Mouse (Mus musculus) hindbrain, embryonic 15.5 days (tissue): ENCODE measurements around the gene Prkag1. TPM values are rescaled to one million over a fixed set of nuclear protein-coding genes. Genes with fewer than 3 reads are reported as not detected.

Experiments used
- ATAC-seq: fragments of 200-750 bp; cut with Nextera tagmentation; 2 replicates; pipeline ENCODE4 v1.8.0; 2017; ENCODE audit warnings: low read depth, moderate number of reproducible peaks, moderate TSS enrichment; ENCODE audit not compliant: low FRiP score
- H3K27ac ChIP-seq: fragments of 300-500 bp; sonication (generic); replicated peaks from 2 replicates; pipeline ENCODE4 v1.5.1; 2015; ENCODE audit warnings: mild to moderate bottlenecking, inconsistent platforms
- H3K27me3 ChIP-seq: fragments of 300-500 bp; sonication (generic); 2 replicates; pipeline ENCODE4 v1.6.1; 2015; ENCODE audit warnings: control low read depth, inconsistent platforms
- H3K36me3 ChIP-seq: fragments of 300-500 bp; sonication (generic); 2 replicates; pipeline ENCODE4 v1.6.1; 2015; ENCODE audit warnings: control low read depth, inconsistent platforms
- H3K4me1 ChIP-seq: fragments of 300-500 bp; sonication (generic); replicated peaks from 2 replicates; pipeline ENCODE4 v1.6.1; 2015; ENCODE audit warnings: control low read depth, inconsistent platforms
- H3K4me2 ChIP-seq: fragments of 300-500 bp; sonication (generic); 2 replicates; pipeline ENCODE4 v1.6.1; 2015; ENCODE audit warnings: moderate library complexity, mild to moderate bottlenecking, inconsistent platforms
- H3K4me3 ChIP-seq: fragments of 300-500 bp; sonication (generic); 2 replicates; pipeline ENCODE4 v1.5.1; 2015; ENCODE audit warnings: mild to moderate bottlenecking, inconsistent platforms
- H3K9ac ChIP-seq: fragments of 300-500 bp; sonication (generic); 2 replicates; pipeline ENCODE4 v1.6.1; 2015; ENCODE audit warnings: inconsistent platforms
- H3K9me3 ChIP-seq: fragments of 300-500 bp; sonication (generic); 2 replicates; pipeline ENCODE4 v1.6.1; 2016; ENCODE audit warnings: control low read depth, inconsistent platforms
- WGBS: fragments of 180-500 bp; shearing (Covaris S2); methylation state at CpG from one replicate; pipeline ENCODE4 v1.1.7; 2015; 5-methylcytosine and 5-hydroxymethylcytosine counted together
- polyA plus RNA-seq: library from polyadenylated mRNA; unstranded; fragments of >200 nt; fragmentation: Nextera tagmentation; extraction: Ambion mirVana; gene quantifications from 2 replicates; pipeline ENCODE4 v1.2.1, GENCODE M21; 2015

Prkag1 gene
- 73.4 and 75.3 TPM in 2 replicates for polyA plus RNA-seq

- Histone ChIP-seq H3K27me3 (no peaks in the 10 kb centered on the region), H3K27ac (peak within 1 kb of the TSS; percentile 89), H3K4me2 (peak within 1 kb of the TSS; percentile 63), H3K4me1 (peaks cover 11% of the 10 kb centered on the region), H3K36me3 (peaks cover 32% of the 10 kb centered on the region), H3K9me3 (no peaks in the 10 kb centered on the region), H3K9ac (peak within 1 kb of the TSS; percentile 61), H3K4me3 (peak within 1 kb of the TSS; percentile 75)
- peak; percentile 97 for ATAC-seq
- under 1% methylated on average over 64 of the region's 66 CpGs for WGBS
These were observed at the start of gene Prkag1 for GRCm38 (mm10) chr15:98830736-98831683. TSS of gene Prkag1 (minus strand) at chr15:98831521.

DNA sequence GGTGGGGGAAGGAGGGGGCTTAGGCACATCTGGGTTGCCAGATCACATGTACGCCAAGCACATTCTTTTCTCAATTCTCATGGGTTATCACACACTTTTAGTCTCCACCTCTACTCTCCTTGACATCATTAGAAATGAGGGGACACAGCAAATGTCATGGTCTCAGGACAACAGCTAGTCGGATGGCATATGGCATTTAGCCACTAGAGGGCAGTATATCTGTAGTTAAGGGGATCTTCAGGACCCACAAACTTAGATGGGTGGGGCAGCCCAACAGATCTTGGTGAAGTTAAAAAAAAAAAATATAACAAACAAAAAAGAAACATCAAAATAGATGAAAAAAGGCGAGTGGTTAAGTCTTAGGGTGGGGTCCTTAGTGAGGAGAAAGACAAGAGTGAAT lies 46.0 kb upstream of the Prkag1 start:
- Histone ChIP-seq H3K9me3 (no peaks in the 10 kb centered on the region), H3K36me3 (peaks cover 4% of the 10 kb centered on the region; the same call in 1 of the 2 replicates), H3K4me2 (no peak overlapping the region), H3K4me1 (peaks cover 31% of the 10 kb centered on the region), H3K27ac (no peak overlapping the region), H3K27me3 (no peaks in the 10 kb centered on the region), H3K4me3 (no peak overlapping the region), H3K9ac (no peak overlapping the region)
- 14% methylated on average over 3 of the region's 3 CpGs for WGBS
- no peak for ATAC-seq

- peak overlapping the region; percentile 75 for H3K9ac ChIP-seq
- peak; percentile 85 for ATAC-seq
- WGBS, result 2% methylated on average over 41 of the region's 51 CpGs
- no peaks in the 10 kb centered on the region for H3K27me3 ChIP-seq
- H3K4me1 ChIP-seq, result peaks cover 41% of the 10 kb centered on the region
- peak overlapping the region; percentile 95 for H3K4me2 ChIP-seq
- H3K4me3 ChIP-seq, result peak overlapping the region; percentile 92
- peak overlapping the region; percentile 100 for H3K27ac ChIP-seq
- no peaks in the 10 kb centered on the region for H3K36me3 ChIP-seq
- H3K9me3 ChIP-seq, result no peaks in the 10 kb centered on the region
These were observed 40.9 kb upstream of the Prkag1 start for GRCm38 (mm10) chr15:98871916-98872888.

GRCm38 (mm10) chr15:98871070-98871915 lies 40.0 kb upstream of the Prkag1 start, which contains the start of gene Kmt2d:
TSS of gene Kmt2d (minus strand) at chr15:98871204.
- Histone ChIP-seq H3K27me3 (no peaks in the 10 kb centered on the region), H3K4me2 (peak within 1 kb of the TSS; percentile 95), H3K9ac (peak within 1 kb of the TSS; percentile 75), H3K4me1 (peaks cover 50% of the 10 kb centered on the region), H3K36me3 (peaks cover 2% of the 10 kb centered on the region; the same call in 1 of the 2 replicates), H3K27ac (peak within 1 kb of the TSS; percentile 100), H3K4me3 (peak within 1 kb of the TSS; percentile 92), H3K9me3 (no peaks in the 10 kb centered on the region)
- ATAC-seq, result peak; percentile 56
- under 1% methylated on average over 65 of the region's 94 CpGs for WGBS

DNA sequence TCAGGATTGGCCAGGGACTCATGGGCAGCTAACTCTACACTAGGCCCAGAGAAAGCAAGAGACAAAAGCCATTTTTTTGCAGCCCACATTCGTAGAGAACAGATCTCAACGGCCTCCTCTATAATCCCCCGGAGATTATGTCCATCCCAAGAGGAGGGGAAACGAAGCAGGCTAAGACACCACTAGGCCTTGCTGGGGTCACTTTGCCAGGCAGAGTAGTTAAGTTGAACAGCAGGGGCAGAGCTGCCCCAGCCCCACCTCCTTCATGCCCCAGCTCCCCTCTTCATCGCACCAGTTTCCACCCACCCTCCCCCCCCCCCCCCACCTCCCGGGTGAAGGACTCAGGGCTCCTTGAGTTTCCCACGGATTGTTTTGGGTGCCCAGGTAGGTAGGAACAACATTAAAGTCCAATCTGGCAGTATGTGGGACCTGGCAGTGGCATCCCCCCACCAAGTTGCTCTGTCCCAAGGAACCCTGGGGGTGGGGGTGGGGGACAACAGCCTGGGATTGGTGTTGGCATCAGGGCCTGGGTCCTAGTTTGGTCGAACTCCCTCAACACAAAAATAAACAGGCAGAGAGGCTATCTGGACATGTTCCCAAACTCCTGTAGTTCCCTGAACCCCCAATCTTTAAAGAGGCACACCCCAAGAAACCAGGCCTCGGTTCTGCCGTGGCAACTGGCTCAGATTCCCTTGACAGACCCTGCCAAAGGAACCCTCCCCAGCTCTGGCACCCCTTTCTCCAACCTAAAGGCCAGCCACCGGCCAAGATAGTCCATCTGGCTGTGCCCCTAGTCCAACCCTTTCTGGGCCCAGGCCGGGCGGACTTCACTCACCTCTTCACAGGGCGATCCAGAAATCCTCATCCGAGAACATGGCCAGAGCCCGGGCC lies 39.1 kb upstream of the Prkag1 start:
- peak overlapping the region; percentile 100 for H3K27ac ChIP-seq

GRCm38 (mm10) chr15:98869342-98870178 lies 38.2 kb upstream of the Prkag1 start:
- no peak for ATAC-seq
- Histone ChIP-seq H3K4me2 (peak overlapping the region; percentile 95), H3K4me1 (peaks cover 51% of the 10 kb centered on the region), H3K9ac (peak overlapping the region; percentile 75), H3K27ac (0 out of 2 replicates have a peak overlapping the region, but pooled peaks have one; percentile 8), H3K36me3 (peaks cover 20% of the 10 kb centered on the region), H3K4me3 (peak overlapping the region; percentile 92), H3K9me3 (no peaks in the 10 kb centered on the region), H3K27me3 (no peaks in the 10 kb centered on the region)
- WGBS, result 10% methylated on average over 8 of the region's 8 CpGs

More for the DNA sequence above, 39.1 kb upstream of the Prkag1 start:
- 2% methylated on average over 15 of the region's 16 CpGs for WGBS
- H3K9ac ChIP-seq, result peak overlapping the region; percentile 75
- no peak for ATAC-seq
- H3K4me3 ChIP-seq, result peak overlapping the region; percentile 92
- peaks cover 51% of the 10 kb centered on the region for H3K4me1 ChIP-seq
- peaks cover 11% of the 10 kb centered on the region for H3K36me3 ChIP-seq
- H3K4me2 ChIP-seq, result peak overlapping the region; percentile 95
- no peaks in the 10 kb centered on the region for H3K9me3 ChIP-seq
- no peaks in the 10 kb centered on the region for H3K27me3 ChIP-seq

GRCm38 (mm10) chr15:98868346-98869063 lies 37.2 kb upstream of the Prkag1 start:
- Histone ChIP-seq H3K9ac (peak overlapping the region; percentile 75), H3K4me1 (peaks cover 51% of the 10 kb centered on the region), H3K4me3 (peak overlapping the region; percentile 92), H3K4me2 (peak overlapping the region; percentile 95), H3K36me3 (peaks cover 29% of the 10 kb centered on the region), H3K27ac (no peak overlapping the region), H3K27me3 (no peaks in the 10 kb centered on the region), H3K9me3 (no peaks in the 10 kb centered on the region)
- WGBS, result 34% methylated on average over 11 of the region's 11 CpGs
- no peak for ATAC-seq

GRCm38 (mm10) chr15:98867321-98867720 lies 36.0 kb upstream of the Prkag1 start:
- Histone ChIP-seq H3K4me3 (no peak overlapping the region), H3K4me2 (peak overlapping the region; percentile 95), H3K36me3 (peaks cover 40% of the 10 kb centered on the region), H3K27me3 (no peaks in the 10 kb centered on the region), H3K9ac (no peak overlapping the region), H3K9me3 (no peaks in the 10 kb centered on the region), H3K27ac (no peak overlapping the region), H3K4me1 (peaks cover 43% of the 10 kb centered on the region)
- 74% methylated on average over 6 of the region's 6 CpGs for WGBS
- no peak for ATAC-seq

GRCm38 (mm10) chr15:98866501-98866900 lies 35.2 kb upstream of the Prkag1 start:
- Histone ChIP-seq H3K9ac (no peak overlapping the region), H3K9me3 (no peaks in the 10 kb centered on the region), H3K4me2 (no peak overlapping the region), H3K36me3 (peaks cover 47% of the 10 kb centered on the region), H3K4me1 (peaks cover 43% of the 10 kb centered on the region), H3K4me3 (no peak overlapping the region), H3K27ac (no peak overlapping the region), H3K27me3 (no peaks in the 10 kb centered on the region)
- ATAC-seq, result no peak
- WGBS, result 94% methylated on average over 5 of the region's 5 CpGs
